Mouse (Mus musculus): ENCODE results near the gene Insig1. TPM values are rescaled to one million over a fixed set of nuclear protein-coding genes. Genes with fewer than 3 reads are reported as not detected.

Insig1 gene
- polyA plus RNA-seq, 1 experiment: 125 TPM

DNA sequence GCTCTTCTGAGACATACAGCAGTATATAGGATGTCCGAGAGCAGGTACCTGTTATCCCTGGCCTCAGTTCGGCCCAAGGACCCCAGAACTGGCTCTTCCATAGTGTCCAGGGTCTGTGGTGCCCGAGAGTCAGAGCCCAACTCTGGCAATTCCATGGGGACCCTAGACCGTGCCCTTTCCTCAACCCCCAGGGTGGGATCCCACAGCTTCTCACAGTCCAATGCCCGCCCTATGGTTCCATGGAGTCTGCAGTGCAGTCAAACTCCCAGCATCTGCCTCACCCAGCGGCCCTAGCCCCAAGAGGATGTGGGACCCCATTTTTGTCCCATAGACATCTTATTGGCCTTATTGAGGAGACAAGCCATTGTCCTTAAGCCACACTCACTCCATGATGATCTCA, 36.8 kb downstream of the Insig1 start:
- H3K4me1 ChIP-seq (ENCODE audit: control insufficient read depth, insufficient read depth, low read length): no peaks in the 10 kb centered on the region
- H3K27ac ChIP-seq (ENCODE audit: insufficient read depth, low read length): no peak overlapping the region
- TF ChIP-seq POLR2A (IDR thresholded peaks at IDR 0.05; ENCODE audit: borderline replicate concordance, insufficient read depth, low read length) (no peak), CTCF (IDR thresholded peaks at IDR 0.05; ENCODE audit: borderline replicate concordance, insufficient read depth, low read depth, low read length) (no peak)
- 92% methylated on average over 6 of the region's 6 CpGs for WGBS
- H3K27me3 ChIP-seq (ENCODE audit: control insufficient read depth, insufficient read depth, low read length): no peaks in the 10 kb centered on the region
- DNase-seq: no peak
- no peak overlapping the region for H3K4me3 ChIP-seq (replicated peaks; ENCODE audit: insufficient read depth, low read depth, low read length)

- no peaks in the 10 kb centered on the region for H3K27me3 ChIP-seq (ENCODE audit: control insufficient read depth, insufficient read depth, low read length)
- H3K27ac ChIP-seq (ENCODE audit: insufficient read depth, low read length): no peak overlapping the region
- no peak overlapping the region for H3K4me3 ChIP-seq (replicated peaks; ENCODE audit: insufficient read depth, low read depth, low read length)
- TF ChIP-seq POLR2A (IDR thresholded peaks at IDR 0.05; ENCODE audit: borderline replicate concordance, insufficient read depth, low read length): no peak
- TF ChIP-seq CTCF (IDR thresholded peaks at IDR 0.05; ENCODE audit: borderline replicate concordance, insufficient read depth, low read depth, low read length): no peak
- 71% methylated on average over 2 of the region's 2 CpGs for whole genome bisulfite sequencing
- no peaks in the 10 kb centered on the region; the same call in 1 of the 2 replicates for H3K4me1 ChIP-seq (ENCODE audit: control insufficient read depth, insufficient read depth, low read length)
- DNase-seq: no peak
Observed at GRCm38 (mm10) chr5:28110881-28111280, 39.7 kb downstream of the Insig1 start.

- peak overlapping the region; percentile 43; the same call in 1 of the 2 replicates for H3K27ac ChIP-seq (ENCODE audit: insufficient read depth, low read length)
- peak overlapping the region; percentile 72 for H3K4me3 ChIP-seq (replicated peaks; ENCODE audit: insufficient read depth, low read depth, low read length)
- TF ChIP-seq POLR2A (IDR thresholded peaks at IDR 0.05; ENCODE audit: borderline replicate concordance, insufficient read depth, low read length): no peak
- no peak for TF ChIP-seq CTCF (IDR thresholded peaks at IDR 0.05; ENCODE audit: borderline replicate concordance, insufficient read depth, low read depth, low read length)
- H3K27me3 ChIP-seq (ENCODE audit: control insufficient read depth, insufficient read depth, low read length): no peaks in the 10 kb centered on the region
- 63% methylated on average over 13 of the region's 13 CpGs for WGBS
- DNase-seq: no peak
- H3K4me1 ChIP-seq (ENCODE audit: control insufficient read depth, insufficient read depth, low read length): peaks cover 8% of the 10 kb centered on the region; the same call in 1 of the 2 replicates
Observed at GRCm38 (mm10) chr5:28117251-28117880, 46.2 kb downstream of the Insig1 start.

GRCm38 (mm10) chr5:28117882-28118530, 46.8 kb downstream of the Insig1 start:
- Histone ChIP-seq H3K4me1 (ENCODE audit: control insufficient read depth, insufficient read depth, low read length) (peaks cover 8% of the 10 kb centered on the region; the same call in 1 of the 2 replicates), H3K27me3 (ENCODE audit: control insufficient read depth, insufficient read depth, low read length) (no peaks in the 10 kb centered on the region), H3K27ac (ENCODE audit: insufficient read depth, low read length) (peak overlapping the region; percentile 43), H3K4me3 (replicated peaks; ENCODE audit: insufficient read depth, low read depth, low read length) (peak overlapping the region; percentile 72)
- peak; percentile 73 to 81 for DNase-seq
- TF ChIP-seq POLR2A (IDR thresholded peaks at IDR 0.05; ENCODE audit: borderline replicate concordance, insufficient read depth, low read length): peak; percentile 42; the same call in 1 of the 2 replicates
- TF ChIP-seq CTCF (IDR thresholded peaks at IDR 0.05; ENCODE audit: borderline replicate concordance, insufficient read depth, low read depth, low read length): no peak
- 2% methylated on average over 30 of the region's 30 CpGs for WGBS

DNA sequence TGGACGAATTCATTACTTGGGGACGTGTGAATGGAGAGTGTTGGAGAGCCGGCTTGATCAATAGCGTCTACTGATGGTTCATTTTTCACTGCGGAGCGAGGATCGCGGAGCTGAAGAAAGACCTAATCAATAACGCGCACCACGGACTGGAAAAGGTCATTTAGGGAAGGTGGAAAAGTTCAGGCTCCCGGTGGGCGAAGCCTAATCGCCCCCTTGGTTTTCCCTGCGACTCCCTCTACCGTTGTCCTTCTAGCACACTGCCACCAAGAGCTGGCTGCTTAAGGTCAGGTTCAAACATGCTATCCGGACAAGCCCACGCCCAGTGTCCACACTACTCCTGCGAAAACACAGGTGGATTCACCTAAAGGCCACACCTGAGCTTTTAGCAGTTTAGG, 47.4 kb downstream of the Insig1 start:
- Histone ChIP-seq H3K27ac (ENCODE audit: insufficient read depth, low read length) (peak overlapping the region; percentile 24), H3K27me3 (ENCODE audit: control insufficient read depth, insufficient read depth, low read length) (no peaks in the 10 kb centered on the region), H3K4me3 (replicated peaks; ENCODE audit: insufficient read depth, low read depth, low read length) (peak overlapping the region; percentile 72), H3K4me1 (ENCODE audit: control insufficient read depth, insufficient read depth, low read length) (peaks cover 11% of the 10 kb centered on the region; the same call in 1 of the 2 replicates)
- TF ChIP-seq CTCF (IDR thresholded peaks at IDR 0.05; ENCODE audit: borderline replicate concordance, insufficient read depth, low read depth, low read length) (peak; percentile 3; the same call in 1 of the 2 replicates), POLR2A (IDR thresholded peaks at IDR 0.05; ENCODE audit: borderline replicate concordance, insufficient read depth, low read length) (no peak)
- 2% methylated on average over 19 of the region's 19 CpGs for WGBS
- DNase-seq: peak in 1 of 2 experiments; percentile 45

DNA sequence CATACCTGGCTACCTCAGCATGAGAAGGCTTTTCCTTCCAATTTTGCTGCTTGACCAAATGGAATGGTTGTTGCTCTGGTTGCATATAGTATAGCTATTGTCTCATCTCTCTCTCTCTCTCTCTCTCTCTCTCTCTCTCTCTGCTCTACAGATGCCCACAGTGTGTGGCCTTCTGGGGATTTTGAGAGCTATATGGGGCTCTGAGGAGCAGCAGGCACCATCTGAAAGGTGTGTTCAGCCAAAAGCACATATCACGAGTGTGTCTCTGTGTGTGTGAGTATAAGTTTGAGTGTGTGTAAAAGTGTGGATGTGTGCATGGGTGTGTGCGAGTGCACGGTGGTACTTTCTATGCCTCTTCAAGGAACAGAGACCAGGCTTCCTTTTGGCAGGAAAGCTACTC, 48.4 kb downstream of the Insig1 start:
- no peak overlapping the region for H3K27ac ChIP-seq (ENCODE audit: insufficient read depth, low read length)
- DNase-seq: peak in 1 of 2 experiments; percentile 44
- peaks cover 12% of the 10 kb centered on the region; the same call in 1 of the 2 replicates for H3K4me1 ChIP-seq (ENCODE audit: control insufficient read depth, insufficient read depth, low read length)
- H3K4me3 ChIP-seq (replicated peaks; ENCODE audit: insufficient read depth, low read depth, low read length): no peak overlapping the region
- 65% methylated on average over 3 of the region's 3 CpGs for WGBS
- H3K27me3 ChIP-seq (ENCODE audit: control insufficient read depth, insufficient read depth, low read length): no peaks in the 10 kb centered on the region
- TF ChIP-seq POLR2A (IDR thresholded peaks at IDR 0.05; ENCODE audit: borderline replicate concordance, insufficient read depth, low read length) (no peak), CTCF (IDR thresholded peaks at IDR 0.05; ENCODE audit: borderline replicate concordance, insufficient read depth, low read depth, low read length) (no peak)

DNA sequence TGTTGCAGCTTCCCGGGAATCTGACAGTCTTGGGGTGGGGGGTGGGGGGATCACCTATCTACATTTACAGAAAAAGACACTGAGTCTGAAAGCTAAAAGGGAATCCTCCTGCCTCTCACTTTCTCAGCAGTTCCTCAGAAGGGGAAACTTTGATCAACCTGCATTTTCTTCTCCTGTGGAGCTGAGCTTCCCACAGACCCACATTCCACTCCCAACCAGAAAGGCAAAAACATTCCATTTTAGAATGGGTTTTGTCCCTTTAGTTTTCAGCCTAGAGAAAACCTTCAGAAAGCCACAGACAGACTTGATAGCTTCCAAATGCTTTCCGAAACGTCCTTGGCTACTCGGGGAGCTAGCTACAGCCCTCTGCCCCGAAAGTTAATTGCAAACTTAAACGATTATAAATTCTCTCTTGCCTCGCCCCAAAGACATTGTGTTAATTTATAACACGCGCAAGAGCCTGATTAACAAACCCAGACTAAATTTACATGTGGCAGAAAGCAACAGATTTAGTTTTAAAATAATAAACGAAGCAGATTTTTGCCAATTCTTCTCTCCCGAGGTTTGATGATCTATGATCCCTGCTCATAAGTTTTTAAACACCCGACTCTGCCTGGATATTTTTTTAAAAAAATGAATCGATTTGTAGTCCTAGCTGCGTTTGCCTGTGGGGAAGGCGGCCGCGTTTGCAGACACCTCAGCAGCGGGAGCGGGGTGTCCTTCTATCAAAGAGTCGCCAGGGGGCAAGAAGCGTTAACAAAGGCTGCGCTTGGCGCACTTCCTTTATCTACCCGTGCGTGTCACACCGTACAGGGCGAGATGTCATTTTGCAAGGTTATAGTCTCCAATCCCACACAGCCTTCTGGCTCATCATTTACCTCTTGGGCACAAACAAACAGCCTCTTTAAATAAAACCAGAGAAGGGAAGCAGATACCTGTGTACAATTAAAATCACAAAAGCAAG, 51.6 kb downstream of the Insig1 start:
- H3K4me1 ChIP-seq (ENCODE audit: control insufficient read depth, insufficient read depth, low read length): peaks cover 12% of the 10 kb centered on the region; the same call in 1 of the 2 replicates
- WGBS: 15% methylated on average over 27 of the region's 27 CpGs
- no peak overlapping the region for H3K4me3 ChIP-seq (replicated peaks; ENCODE audit: insufficient read depth, low read depth, low read length)
- H3K27ac ChIP-seq (ENCODE audit: insufficient read depth, low read length): no peak overlapping the region; the same call in 1 of the 2 replicates
- DNase-seq: peak; percentile 88 to 91
- TF ChIP-seq CTCF (IDR thresholded peaks at IDR 0.05; ENCODE audit: borderline replicate concordance, insufficient read depth, low read depth, low read length) (peak; percentile 82), POLR2A (IDR thresholded peaks at IDR 0.05; ENCODE audit: borderline replicate concordance, insufficient read depth, low read length) (0 out of 2 replicates have a peak, but pooled peaks have one; percentile 11)
- H3K27me3 ChIP-seq (ENCODE audit: control insufficient read depth, insufficient read depth, low read length): no peaks in the 10 kb centered on the region

All from cerebellum, adult 2 months (tissue).